Mouse (Mus musculus): ENCODE data around the gene Cdh4.

Cdh4 gene

DNA sequence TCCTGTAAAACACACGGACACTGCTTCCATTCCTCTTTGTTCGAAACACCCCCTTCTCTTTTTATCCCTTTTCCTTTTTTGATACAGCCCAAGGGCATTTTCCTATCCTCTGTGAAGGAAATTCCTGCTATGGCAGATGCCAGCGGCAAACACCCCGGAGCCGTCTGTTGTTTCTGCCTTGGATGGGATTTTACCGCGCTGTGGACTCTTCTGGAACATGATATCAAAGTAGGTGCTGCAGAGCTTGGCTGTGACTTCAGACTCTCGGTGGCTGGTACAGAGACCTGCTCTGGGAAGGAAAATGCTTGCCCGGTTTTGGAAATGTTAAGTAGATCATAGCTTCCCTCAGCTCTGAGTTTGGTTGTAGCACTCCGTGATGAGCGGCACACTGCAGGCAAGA lies 156.7 kb downstream of the Cdh4 start:
- no peak for DNase-seq (ENCODE audit: low spot score)

DNA sequence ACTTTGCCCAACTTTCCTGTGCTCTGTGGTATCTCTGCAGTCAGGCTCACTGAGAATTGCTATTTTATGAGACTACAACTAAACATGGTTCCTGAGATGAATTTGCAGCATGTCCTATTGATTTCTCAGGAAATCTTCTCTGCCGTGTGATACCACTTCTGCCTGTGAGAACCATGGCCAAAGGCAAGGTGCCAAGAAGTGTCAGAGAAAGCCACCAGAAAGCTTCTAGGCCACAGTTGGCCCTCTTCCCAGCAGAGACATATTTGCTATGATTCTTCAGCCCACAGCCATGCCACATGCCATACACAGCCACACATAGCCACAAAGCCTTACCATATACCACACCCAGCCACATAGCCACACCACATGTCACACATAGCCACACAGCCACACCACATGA lies 157.7 kb downstream of the Cdh4 start:
- DNase-seq (ENCODE audit: low spot score): no peak

DNA sequence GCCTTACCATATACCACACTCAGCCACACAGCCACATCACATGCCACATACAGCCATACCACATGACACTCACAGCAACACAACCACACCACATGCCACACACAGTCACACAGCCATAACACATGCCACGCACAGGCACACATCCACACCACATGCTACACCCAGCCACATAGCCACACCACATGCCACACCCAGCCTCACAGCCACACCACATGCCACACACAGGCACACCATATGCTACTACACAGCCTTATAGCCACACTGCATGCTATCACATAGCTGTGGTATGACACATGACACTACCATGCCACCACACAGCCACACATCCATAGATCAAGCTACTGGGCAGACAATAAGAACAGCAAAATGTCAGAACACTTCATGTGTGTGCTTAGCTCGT lies 158.1 kb downstream of the Cdh4 start:
- no peak for DNase-seq (ENCODE audit: low spot score)

DNA sequence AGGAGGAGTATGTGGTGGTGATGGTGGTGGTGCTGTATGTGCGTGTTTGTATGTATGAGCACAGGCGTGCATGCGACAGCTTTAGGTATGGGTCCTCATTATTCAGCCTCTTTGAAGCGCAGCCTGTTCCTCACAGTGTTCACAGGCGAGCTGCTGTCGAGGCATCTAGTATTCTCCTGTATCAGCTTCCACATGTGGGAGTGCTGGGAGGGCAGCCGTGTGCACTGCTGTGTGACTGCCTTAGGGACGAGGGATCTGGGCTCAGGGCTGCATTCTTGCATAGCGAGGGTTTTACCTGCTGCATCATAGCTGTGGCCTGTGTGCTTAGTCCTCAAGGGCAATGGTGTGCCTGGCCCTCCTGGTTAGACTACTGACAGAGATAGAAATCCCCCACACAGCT lies 158.9 kb downstream of the Cdh4 start:
- DNase-seq (ENCODE audit: low spot score): no peak

DNA sequence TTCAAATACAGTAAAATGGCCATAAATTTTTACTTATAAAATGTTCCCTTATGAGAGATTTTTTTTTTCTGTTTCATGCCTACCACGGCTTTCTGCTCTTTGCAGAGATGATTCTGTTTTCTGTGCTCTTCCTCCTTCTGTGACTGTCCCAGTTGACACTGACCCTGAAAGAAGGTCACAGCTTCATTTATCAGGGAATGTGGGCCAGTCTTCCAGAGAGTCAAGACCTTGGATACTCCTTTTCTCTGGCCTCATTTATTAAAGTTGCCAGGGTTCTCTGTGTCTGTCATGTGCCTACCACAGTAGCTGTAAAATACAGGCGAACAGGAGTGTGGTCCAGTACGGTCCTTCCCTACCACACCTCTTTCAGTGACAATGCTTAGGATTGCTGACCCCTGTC lies 162.5 kb downstream of the Cdh4 start:
- DNase-seq (ENCODE audit: low spot score): no peak

DNA sequence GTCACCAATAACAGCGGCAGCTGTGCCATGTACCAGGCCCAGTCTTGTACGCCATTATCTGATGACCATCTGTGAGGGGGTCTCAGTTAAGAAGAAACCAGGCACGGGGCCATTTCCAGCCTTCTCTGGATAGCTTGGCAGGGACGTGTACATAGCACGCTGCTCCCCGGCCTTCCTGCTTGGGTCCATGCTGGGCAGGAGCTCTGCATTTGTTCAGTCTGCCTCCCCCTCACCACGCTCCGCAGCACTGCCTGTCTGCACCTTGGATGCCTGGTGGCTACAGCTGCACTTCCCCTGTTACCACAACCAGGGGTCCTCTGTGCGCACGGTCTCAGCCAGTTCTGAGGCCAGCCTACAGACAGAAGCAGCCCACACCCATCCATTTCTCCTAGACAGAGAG lies 163.0 kb downstream of the Cdh4 start:
- no peak for DNase-seq (ENCODE audit: low spot score)

DNA sequence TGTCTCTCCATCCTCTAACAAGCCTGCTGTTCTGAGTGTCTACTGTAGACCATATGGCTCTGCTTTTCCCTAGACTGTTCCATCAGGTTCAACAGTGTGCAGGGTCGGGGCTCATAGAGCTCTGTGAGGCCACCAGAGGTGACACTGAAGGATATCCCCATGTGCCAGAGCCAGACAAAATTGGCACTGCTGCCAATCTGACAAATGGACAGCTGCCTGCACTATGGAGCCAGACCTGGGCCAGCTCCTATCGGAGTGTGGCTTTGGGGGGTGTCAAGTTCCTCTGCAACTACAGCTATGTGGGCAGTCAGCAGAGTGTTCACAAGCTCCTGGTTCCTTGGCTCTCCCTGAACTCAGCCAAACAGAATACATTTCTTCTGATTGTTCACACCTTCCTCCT lies 164.1 kb downstream of the Cdh4 start:
- DNase-seq (ENCODE audit: low spot score): no peak

DNA sequence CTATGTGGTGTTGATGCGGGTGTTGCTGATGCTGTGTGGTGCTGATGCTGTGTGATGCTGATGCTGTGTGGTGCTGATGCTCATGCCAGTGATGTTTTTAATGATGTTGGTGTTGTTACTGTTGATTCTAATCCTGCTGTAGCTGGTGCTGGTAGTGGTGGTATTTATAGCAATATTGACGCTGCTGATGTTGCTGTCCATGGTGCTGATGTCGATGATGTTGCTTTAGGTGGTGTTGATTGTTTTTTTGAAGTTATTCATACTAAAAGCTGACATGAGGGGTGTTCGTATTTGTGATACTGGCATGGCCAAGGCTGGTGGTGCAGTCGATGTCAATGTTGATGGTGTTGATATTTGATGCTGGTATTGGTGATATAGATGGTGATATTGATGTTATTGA lies 173.7 kb downstream of the Cdh4 start:
- DNase-seq (ENCODE audit: low spot score): peak; percentile 83

DNA sequence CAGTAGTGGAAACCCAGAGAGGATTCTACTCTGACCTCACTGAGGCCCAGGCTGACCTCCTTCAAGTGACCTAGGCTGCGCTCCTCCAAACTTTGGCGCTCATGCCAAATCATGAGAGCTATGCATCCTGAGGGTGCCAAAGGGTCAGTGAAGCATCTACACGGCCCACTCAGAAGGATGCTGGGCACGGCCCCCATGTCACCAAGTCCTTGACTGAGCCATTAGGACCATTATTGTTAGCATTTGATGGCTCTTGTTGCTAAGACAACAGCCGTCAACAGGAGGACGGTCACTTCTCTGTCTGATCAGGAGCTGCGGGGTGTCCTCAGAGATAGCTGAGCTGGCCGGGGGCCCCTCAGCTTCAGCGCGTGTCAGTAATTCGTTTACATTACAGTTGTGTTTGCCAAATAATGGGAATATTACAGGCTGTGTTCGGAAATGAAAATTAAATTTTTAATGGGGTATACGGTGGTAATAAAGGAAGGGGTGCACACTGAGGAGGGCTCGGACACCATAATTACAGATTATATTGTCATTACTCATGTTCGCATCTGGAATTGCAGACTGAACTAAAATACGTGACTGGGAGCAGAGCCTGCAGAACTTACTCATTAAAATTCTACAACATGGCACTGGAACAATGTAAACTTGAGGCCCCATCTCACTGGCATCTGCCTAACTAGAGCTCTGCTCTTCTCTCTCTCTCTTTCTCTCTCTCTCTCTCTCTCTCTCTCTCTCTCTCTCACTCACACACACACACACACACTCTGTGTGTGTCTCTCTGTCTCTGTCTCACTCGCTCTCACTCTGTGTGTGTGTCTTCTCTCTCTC lies 181.6 kb downstream of the Cdh4 start:
- DNase-seq (ENCODE audit: low spot score): no peak

DNA sequence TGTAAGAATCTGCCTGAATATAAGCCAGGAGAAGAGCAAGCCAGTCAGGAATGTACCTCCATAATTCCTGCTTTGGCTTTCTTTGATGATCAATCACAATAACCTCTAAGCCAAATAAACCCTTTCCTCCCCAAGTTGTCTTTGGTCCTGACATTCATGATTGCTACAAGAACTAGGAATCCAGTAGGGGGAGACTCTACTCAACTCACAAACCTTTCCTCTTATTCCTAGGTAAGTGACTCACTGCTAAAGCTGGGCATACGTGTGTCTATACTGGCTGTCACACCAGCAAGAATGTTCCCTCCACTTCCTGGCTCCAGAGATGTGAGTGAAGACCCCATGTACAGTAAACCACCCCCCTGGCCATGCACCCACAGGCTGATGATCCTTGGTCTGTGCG lies 185.3 kb downstream of the Cdh4 start:
- DNase-seq (ENCODE audit: low spot score): no peak

DNA sequence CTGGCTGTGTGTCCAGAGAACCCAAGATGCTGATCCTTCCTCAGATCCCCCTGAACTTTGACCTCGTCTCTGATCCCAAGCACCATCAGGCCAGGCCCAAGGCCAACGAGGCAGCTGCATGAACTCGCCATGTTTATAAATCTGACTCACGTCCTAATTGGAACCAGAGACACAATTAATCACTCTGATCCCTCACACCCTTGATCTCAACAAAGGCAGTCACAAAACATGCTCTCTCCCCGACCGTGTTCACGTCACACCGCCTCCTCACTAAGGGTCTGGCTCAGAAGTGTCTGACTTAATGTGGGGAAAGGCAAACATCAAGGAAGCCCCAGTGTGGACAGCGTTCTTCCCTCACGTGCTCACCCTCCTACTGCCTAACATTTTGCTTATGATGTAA lies 188.5 kb downstream of the Cdh4 start:
- peak; percentile 74 for DNase-seq (ENCODE audit: low spot score)

DNA sequence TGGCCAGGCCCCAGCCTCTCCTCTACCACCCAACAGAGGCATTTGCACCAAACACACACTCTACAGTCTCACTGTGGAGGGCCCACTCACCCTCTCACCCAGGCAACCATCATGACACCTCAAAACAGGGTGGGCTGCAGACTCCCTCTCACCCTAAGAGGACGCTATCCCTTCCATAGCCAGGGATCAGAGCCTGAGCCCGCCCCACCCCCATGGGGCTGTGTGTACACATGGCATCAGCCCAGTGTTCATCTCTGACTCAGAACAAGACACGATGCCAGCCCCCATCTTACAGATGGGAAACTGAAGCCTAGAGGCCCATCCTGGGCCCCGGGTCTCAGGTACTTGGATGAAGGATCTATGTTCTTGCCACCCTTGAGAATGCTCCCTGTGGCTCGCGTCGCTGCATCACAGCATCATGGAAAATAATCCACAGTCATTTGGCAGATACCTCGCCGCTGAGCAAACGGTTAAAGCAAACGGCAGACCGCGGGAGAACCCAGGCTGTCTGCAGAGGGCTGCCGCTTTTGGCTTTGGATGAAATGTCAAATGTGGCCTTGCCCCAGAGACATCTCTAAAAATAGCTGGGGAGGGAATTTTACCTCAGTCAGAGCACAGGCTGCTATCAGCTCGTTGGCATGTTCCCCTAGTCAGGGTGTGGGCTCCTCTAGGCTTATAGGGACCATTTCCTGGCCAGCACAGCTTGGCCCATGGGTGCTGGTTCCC lies 198.5 kb downstream of the Cdh4 start:
- DNase-seq (ENCODE audit: low spot score): no peak

DNA sequence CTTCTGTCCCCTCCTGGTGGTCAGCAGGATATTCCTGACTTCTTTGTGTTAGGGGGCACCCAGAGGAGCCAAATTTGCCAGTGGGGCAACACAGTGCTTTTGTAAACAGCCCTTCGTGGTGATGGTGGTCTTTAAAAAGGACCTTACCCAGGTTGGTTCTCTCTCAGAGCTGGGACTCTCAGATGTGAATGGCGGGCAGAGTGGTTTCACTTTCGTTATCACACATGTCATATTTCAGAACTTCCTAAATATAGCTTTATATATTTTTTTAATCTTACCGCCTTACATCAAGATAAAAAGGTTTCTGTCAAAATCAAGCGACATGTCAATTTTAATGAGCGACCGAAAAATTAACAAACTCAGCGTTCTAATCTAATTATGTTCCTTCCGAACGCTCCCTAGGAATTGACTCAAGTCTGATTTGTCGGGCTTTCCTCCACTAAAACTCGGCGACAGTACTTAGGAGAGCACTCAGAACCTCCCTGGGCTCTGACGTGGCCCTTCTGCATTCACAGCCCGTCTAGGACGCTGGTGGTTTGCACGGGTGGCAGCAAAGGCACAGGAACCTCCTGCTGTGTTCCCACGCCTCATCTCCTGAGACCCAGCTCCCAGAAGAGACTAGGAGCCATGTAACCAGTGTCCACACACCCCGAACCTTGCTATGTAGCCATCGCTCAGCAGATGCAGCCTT lies 206.5 kb downstream of the Cdh4 start:
- no peak for DNase-seq (ENCODE audit: low spot score)

DNA sequence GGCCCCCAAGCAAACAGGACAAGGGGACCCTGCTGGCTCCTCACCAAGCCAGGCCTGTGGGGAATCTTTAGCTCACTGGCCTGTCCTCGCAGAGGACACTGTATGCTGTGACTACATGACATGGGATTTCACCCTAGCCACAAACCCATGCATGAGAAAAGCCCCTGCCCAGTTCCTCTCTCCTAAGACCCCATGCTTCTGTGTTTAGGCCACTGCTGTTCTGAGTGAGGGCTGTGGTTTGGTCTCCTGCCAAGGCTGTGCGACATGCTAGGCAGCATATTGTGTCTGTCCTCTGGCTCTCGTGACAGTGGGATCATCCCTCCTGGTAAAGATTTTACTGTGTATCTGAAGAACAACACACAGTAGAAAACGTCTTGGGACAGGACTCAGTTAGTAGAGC lies 207.1 kb downstream of the Cdh4 start:
- DNase-seq (ENCODE audit: low spot score): no peak

DNA sequence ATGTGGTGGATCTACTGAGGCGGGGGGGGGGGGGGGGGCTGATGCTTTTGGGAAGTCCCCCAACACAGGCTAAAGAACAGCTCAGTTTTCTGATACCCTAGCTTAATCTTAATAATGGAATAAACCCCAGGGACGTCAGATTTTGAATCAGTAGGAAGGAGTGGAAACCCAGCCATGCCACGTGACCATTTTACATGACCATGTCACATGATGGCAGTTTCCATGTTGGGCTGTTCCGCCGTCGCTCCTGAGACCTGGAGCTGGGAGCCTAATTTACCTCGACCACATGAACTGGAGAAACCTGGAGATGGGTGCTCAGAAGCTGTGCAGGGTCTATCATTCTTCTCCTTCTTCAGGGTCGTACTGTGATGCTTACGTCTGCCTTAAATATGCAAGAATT lies 207.9 kb downstream of the Cdh4 start:
- no peak for DNase-seq (ENCODE audit: low spot score)

DNA sequence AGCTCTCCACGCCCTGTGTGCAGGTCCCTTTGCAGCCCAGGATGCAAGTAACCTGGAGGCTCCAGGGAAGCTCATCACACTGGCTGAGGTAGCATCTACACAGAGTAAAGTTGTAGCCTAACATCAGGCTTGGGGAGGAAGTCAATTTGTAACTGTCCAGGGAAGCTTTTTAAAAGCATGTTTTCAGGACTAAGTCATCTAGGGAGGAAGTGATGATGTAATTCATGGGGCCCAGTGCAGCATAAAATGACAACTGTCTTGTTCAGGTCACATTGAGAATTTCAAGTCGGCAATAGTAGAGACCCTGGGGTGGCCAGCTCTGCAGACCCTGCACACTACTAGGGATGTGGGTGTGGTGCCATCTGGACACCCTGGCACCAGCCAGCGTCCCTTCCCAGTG lies 213.3 kb downstream of the Cdh4 start:
- no peak for DNase-seq (ENCODE audit: low spot score)

DNA sequence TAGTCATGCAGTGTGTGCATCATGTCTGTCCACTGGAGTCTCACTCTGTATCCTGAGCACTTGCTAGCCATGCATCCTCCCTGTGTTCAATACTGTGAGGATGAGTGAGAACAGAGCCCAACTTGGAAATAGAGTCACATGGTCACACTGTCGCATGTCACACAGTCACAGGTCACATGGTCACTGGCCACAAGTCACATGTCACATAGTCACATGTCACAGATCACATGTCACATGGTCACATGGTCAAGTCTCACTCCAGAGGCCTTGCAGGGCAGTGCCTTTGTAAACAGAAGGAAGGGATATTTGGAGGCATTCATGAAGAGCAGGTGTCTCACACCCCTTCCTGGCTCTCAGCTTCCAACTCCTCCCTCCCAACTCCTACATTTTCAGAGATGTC lies 217.0 kb downstream of the Cdh4 start:
- no peak for DNase-seq (ENCODE audit: low spot score)

DNA sequence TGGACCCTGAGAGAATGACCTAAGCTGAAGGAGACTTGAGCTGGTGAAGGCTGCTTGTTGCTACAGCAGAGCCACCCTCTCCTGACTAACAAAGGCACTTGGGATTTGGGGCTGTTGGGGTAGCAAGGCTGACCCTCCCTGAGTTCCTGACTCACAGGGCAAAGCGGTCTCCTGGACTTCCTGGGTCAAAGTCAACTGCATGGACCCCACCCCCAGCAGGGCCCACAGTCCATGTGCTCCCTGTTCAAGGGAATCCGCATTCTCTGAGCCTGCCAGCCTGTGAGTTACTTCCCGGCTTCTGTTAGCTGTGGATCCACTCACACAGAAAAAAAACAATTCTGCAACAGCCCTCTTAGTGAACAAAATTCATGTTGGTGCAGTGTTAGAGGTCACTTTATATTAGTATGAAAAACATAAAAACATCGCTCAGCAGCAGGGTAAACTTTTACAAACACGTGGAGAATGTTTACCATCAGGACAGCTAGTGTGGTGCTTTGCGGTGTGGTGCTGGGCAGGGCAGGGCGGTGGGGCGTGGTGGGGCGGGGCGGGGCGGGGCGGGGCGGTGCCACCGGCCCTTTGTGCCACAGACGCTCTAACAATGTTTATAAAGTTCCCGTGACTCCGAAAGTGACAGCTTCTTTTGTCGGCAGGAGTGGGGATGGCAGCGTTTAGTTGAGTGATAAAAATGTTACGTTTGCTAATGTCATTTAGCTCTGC lies 219.9 kb downstream of the Cdh4 start:
- DNase-seq (ENCODE audit: low spot score): peak; percentile 17

DNA sequence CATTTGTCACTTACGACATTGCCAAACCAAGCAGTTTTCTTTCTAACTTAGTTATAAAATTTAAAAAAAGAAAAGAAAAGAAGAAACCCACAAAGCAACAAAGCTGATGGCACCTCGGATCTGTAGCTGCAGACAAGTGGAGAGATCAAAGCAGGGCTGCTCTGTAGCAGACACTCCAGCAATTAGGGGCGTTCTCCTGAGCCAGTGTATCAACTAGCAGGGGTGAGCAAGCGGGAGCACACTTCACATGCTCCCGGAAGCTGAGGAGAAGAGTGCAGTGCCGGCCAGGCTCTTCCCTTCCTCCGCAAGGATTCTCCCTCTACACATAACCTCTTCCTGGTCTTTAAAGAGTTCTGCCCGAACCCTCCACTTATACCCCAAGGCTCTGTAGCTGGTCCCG lies 220.5 kb downstream of the Cdh4 start:
- DNase-seq (ENCODE audit: low spot score): peak; percentile 46

DNA sequence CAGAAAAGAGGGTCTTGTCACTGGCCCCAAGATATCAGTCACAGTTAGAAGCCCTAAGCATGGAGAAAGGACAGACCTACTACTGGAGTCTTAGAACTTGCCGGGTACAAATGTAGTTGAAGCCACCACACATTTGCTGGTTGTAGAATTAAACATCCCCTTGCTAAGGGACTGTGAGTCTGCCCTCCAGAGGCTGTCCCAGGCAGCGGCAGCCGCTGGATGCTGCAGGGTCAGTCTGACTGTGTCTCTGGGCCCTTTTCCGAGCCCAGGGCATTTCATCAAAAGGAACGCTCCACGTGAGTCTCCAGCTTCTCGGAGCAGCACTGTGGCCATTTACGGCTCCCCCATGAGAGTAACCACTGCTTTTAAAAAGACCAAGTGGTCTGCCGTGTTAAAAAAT lies 221.4 kb downstream of the Cdh4 start:
- peak; percentile 33 for DNase-seq (ENCODE audit: low spot score)

DNA sequence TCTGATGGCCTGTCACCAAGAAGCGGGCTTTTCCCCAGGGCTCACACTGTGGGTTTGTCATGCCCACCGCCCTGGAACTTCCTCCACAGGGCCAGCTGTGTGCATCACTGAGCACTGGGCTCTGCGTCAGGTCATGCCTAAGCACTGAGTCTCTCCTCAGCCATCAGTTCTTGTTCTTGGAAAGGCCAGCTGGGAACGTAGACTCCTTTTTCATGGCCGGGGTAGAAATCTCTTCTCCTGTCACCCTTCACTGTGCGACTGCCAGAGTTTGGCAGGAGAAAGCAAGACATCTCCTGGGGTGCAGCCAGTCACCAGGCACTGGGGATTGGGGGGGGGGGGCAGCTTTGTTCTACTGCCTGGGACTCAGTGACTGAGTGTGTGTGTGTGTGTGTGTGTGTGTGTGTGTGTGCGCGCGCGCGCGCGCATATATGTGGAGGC lies 222.0 kb downstream of the Cdh4 start:
- DNase-seq (ENCODE audit: low spot score): no peak

DNA sequence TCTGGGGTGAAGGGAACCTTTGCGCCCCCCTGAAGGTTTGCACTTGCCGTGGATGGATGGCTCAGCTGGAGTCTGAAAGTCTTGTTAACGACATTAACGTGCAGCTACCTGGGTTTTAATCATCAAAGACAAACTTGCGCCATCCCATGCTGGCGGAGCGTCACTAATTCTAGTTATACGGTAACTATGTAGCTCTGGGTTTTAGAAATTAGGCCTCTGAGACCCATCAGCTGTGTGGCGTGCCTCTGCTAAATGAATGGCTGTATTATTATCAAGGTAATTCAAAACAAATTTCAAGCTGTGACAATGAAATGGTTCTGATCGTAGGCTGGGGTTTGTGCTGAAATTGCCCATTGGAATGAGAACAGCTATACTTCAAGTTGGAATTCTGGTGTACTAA lies 228.5 kb downstream of the Cdh4 start:
- no peak for DNase-seq (ENCODE audit: low spot score)
